Mouse (Mus musculus) layer of hippocampus, postnatal 36 days (tissue): Measurements from ENCODE around the gene Tnpo3. TPM values are rescaled to one million over a fixed set of nuclear protein-coding genes. Genes with fewer than 3 reads are reported as not detected.

Experiments
- DNase-seq, 2 experiments: peaks; one replicate each; pipeline ENCODE4 v3.0.0; 2022
- total RNA-seq, 2 experiments: library from RNA; stranded (reverse); gene quantifications; 2 replicates each; pipeline ENCODE4 v1.2.3; 2021

Tnpo3 gene
- total RNA-seq, 2 experiments from 2014 or later, result 72.3 to 73.1 TPM

DNA sequence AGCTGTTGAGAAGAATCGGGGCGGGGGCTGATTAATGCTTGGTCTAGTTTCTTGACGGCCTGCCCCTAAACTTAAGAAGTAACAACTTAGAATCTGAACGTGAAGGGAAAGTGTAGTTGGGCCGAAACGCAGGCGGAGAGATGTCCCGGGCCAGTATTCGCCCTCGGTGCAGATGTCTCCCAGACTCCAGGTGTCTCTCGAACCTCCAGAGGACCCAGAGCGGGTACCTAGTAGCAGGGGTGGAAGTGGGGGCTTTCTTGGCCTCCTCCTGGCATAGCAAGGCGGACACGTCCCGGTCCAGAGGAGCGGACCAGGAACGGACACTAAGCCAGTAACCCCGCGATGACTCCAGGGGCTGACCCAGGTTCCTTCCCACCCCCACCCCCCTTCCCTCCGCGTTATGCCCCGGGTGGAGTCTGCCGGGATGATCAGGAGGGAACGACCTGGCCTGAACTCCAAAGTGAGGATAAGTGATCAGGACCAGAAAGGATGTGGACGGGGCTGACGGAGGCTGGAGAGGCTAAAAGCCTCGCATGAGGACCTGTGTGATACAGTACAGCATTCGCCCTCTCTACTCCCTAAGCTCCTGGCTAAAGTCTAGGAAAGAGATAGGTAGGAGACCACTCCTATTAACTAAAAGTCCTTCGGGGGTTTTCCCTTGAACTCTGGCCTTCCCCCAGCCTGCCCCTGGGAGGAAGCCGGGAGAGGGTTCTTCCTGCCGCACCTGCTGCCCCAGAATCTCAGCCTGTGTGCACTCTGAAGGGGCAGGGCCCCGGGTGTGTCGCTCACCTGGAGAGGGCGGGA, 82.1 kb downstream of the Tnpo3 start:
- no peak for DNase-seq

DNA sequence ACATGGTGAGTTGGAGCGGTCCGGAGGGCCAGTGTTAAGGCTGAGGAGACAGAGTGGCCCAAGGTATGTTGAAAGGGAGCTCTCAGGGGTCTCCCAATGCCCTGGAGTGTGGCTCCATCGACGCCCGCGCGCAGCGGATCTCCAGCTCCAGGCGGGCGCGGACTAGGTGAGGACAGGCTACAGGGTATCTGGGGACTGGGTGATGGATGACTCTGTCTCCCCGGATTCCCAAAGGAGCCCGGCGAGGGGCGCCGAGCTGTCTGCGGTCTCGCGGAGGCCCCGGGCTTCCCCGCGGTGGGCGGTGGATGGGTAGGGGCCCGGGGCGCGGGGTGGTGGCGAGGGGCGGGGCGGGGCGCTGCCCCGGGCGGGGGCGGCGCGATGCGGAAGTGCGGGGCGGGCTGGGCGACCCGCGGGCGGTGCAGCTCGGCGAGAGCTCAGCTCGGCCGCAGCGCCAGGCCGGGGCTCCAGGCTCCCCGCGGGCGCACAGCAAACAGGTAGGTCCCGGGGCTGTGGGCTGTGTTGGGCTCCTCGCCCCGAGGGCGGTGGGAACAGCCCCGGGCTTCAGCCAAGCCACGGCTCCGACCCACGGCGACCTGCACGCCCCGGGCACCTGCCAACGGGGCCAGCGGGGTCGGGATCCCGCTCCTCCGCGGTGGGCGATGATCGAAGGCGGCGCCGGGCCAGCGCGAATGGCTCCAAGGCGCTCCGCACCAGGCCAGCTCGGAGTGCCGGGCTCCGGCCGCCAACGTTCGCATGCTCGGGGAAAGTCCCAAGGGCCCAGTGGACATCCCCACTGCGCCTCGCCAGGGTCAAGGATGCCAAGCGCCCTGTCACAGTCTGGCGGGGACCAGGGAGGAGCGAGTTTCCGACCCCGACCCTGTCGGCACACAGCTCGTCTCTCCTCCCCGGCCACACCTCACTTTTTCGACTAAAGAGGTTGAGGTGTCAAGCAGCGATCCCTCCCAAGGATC, 83.1 kb downstream of the Tnpo3 start, which contains the start of gene Irf5:
Irf5 (plus strand) TSS at position 345 of the 971 bp plus-strand sequence.
- DNase-seq, result no peak

DNA sequence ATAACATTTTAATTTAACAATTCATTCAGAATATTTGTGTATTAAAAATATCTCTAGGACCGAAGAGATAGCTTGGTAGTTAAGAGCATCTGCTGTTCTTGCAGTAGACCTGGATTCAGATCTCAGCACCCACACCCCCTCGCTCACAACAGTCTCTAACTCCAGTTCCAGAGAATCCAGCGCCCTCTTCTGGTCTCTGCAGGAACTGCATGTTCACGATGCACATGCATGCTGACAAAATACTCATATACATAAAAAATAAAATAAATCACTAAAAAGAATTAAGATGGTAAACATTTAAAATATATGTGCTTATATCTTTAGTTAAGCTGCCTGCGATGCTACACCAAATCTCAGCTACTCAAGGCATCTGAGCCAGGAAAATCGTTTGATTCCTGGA, 84.4 kb downstream of the Tnpo3 start:
- no peak for DNase-seq

DNA sequence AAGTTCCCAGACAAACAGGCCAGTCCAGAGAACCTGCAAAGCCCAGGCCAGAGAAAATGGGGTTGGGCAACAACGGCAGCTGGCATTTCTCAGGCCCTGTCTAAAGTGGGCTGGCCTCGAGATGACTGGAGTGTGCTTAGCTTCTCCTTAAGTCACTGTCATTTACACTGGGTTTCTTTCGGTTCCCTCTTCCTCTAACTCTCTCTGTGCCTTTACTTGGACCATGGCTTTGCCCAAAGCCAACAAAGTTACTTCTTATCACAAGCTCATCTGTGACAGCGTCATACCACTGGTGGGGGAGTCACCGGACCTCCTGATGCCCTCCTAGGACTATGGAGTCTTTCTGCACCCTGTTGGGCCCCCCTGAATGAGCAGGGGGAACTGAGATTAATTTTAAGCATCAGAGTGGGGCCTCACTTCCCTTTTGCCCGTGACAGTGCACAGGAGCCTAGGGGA, 85.6 kb downstream of the Tnpo3 start:
- DNase-seq, result no peak

DNA sequence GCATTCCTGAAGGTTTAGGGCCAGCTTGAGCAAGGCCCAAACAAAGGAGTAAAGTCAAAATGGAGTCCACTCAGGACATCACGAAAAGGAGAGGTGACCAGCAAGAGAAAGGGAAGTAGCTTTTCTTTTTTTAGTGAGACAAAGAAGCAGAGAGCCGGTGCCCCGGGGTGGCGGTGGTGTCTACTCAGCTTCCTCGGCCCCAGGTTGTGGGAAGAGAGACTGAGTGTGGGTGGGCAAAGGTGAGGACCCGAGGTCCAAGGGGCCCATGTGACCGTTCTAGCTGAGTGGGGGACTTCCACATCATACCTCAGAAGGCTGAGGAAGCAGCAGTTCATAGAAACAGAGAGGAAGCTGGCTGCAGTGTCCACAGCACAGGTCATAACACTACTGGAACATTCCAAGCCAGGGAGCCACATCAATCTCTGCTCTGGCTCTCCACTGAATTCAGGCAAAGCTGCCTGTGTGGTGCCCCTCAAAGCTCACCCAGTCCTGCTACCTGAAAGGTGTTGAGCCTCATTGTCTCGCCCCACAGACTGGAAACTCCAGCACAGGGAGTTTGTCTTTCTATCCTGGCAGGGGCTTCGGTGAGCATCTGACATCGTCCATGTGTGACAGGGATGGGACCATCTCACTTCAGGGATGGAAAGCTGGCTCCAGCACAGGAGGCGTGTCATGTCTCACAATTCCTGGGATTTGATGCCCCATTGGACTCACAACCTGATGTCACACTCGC, 86.2 kb downstream of the Tnpo3 start:
- DNase-seq, result no peak

DNA sequence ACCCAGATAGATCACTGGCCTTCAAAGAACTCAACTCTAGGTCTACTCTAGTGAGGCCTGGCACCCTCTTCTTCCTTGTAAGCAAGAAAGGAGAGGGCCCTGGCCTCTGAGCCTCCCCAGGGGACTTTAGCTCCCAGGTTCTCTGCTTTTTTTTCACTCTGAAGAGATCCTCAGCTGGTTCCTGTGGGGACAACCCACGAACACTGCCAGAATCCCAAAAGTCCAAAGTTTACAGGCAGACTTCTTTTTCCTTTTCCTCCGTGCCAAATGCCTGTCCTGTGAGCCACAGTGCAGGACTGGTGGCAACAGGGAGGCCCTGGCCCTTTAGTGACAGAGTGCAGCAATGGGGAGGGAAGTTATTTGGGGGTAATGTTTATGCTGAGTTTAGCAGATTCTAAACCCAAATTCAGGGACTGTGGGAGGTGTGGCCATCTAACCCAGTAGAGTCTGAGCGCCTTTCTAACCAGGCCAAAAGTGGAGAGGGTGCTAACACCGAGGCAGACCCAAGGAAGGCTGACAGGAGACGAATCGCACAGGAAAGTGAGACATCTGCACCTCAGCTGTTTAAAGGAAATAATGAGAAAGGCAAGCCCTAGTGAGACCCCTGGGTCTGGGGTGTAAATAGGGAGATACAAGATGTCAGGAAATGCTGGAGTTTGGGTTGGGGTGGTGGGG, 86.9 kb downstream of the Tnpo3 start:
- DNase-seq, result no peak

DNA sequence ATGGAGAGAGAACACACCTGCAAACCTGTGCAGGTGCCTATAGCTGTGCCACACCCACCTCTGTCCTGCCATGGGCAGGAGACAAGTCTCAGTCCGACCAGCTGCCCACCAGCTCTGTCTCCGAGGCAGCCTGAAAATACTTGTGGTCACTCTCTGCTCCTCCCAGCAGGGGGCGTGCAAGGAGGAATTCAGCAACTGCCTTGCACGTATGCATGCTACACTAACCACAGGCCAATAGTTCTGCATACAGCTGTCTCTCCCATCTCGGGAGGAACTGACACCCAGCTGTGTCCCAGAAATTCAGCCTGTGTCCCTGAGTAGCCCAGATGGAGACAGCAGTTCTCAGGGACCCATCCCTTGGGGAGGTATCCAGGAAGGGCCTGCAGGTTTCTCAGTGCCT, 92.5 kb downstream of the Tnpo3 start:
- DNase-seq, result peak; percentile 53 to 58

DNA sequence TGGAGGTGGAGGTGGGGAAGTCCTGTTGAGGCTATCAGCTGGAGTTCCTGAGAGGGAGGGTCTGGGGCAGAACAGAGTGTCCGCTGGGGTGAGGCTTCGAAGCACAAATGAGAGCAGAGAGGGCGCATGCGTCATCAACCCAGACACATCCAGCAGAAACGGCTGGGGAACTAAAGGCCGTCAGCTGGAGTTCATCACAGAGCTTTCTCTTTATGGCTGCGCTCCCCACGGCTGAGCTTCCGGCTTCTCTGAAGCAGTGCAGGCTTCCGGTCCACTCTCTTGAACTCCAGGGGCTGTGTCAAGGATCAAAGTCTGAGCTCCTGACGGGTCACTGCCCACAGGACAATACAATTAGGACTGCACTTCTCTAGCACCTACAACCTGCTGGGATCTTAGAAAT, 96.4 kb downstream of the Tnpo3 start:
- DNase-seq, result no peak

DNA sequence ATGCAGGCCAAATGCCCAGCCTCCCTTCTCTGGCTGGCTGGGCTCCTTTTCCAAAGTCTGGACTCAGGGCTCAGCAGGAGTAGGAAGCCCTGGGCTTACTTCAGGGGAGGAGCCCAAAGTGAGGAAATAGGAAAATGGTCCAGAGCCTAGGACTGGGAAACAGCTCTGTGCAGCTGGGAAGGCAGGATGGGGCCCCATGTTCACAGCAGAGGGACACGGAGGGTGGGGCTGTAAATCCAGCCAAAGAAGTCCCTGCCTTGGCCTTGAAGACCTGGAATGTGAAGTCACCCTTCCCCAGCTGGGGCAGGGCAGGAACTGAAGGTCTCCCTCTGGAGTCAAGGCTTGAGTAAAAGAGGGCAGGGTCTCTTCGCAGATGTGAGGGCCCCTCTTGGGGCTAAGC, 100.6 kb downstream of the Tnpo3 start:
- no peak for DNase-seq

DNA sequence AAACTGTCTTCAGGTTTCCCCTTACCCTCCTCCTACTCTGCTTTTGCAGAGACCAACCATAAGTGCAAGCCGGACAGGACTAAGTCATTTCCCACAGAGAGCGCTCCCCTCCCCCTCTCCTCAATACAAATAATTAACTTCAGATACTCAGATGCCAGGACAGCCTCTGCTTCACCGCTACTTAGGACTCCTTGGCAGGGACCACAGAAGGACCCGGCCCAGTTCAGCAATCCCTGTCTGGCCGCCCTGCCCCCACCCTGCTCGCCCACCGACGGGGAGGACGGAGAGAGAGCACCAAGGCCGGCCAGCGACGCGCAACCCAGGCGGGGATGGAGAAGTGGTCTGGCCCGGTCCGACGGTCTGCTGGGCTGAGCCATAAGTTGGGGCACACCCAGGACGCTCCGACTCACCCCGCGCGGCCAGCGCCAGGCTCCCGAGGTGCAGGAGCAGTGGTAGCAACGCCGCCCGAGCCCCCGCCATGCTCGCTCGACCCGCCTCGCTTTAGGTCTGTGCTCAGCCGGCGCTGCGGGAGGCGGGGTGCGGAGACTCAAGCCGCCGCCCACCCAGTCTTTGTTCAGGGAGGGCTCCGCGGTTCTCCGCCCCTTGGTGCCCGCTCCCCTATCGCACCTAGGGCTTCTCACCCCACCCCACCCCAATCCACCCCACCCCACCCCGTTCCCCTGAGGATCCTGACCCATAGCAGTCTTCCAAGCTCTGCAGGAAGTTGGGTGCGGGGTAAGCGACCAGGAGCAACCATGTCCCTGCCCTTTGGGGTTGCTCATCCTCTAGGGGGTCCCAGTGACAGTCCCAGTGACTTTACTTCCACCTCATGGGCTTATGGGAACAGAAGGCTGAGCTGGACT, 102.0 kb downstream of the Tnpo3 start, which contains the start of gene Kcp:
Kcp (minus strand) TSS at position 506 of the 863 bp plus-strand sequence.
- DNase-seq, result no peak

DNA sequence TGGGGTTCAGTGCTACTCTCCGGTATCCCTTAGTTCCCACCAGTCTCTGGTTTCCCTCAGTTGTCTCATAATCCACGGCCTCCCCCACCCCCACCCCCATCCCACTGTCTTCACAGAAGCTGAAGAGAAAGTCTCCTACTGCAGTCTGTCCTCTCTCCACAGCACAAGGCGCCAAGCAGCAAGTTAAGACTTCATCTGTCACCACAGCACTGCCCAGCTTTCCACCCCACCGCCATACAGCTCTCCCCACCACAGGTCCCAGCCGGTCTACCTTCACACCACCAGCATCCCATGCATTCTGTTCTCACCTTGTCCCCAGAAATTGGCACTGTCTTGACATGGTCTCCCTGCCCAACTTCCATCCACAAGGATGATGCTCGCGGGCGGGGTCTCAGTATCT, 102.9 kb downstream of the Tnpo3 start:
- DNase-seq, result no peak

DNA sequence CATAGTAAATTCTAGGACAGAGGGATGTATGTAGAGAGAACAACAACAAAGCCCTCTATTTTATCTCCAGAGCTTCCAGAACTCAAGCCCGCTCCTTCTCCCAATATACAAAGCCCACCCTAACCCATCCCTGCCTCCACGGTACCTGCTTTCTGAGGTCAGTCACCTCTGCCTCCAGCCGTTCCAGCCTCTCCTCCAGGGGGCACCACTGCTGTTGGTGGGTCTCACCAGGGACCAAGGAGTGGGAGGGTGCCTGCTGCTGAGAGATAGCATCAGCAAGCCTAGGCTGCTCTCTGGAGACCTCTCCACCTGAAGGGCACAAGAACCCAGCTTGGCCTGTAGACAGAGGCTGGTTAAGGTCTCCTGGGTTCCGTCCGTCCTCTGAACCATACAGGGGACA, 104.2 kb downstream of the Tnpo3 start:
- DNase-seq, result no peak

DNA sequence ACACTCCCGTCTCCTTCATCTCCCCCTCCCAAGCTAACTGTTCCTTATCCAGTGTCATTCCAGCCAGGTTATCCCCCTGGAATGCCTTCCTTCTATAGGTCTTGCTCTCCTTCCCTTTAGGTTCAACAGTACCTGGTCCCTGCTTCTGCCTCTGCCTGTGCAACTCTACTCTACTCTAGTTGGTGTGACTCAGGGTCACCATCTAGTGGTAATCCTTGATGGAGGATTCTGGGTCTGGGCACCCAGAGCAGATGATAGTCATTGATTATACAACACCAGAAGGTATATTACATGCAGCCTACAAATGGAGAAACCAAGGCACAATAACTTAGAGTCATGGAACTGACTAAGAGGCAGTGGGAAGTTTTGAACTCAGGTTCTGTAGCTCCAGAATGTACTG, 108.1 kb downstream of the Tnpo3 start:
- no peak for DNase-seq

DNA sequence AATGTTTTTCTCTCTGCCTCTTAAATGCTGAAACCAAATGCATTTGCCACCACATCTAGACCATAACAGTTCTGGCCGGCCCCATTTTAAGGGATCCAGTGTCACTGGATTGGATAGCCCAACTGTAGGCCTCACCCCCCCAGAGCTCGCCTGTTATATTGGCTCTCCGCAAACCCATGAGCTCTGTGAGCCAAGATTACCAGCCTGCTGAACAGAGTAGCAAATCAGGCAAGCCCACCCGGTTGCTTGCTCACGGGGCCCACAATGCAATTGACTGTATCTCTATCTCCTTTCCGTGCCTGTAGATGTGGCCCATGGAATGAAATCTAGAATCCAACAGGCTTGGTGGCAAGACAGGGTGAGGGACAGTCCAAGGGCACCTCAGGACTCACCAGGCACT, 108.9 kb downstream of the Tnpo3 start:
- DNase-seq, result no peak

DNA sequence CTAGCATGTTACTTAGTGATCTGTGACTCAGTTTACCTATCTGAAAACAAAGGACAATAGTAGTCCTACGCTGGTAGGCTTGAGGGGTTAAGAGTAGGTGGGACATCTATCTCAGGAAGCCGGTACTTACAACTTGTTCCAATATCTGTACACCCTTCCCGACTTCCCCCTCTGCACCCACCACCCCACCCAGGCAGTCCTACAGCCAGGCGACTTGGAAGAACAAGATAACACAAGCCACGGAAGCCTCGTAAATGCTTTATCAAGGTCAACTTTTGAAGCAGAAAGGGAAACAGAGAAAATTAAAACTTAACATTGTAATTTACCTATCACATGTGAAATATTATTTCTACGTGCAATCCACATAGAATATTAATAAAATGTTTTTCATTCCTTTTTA, 109.5 kb downstream of the Tnpo3 start:
- DNase-seq, result no peak

DNA sequence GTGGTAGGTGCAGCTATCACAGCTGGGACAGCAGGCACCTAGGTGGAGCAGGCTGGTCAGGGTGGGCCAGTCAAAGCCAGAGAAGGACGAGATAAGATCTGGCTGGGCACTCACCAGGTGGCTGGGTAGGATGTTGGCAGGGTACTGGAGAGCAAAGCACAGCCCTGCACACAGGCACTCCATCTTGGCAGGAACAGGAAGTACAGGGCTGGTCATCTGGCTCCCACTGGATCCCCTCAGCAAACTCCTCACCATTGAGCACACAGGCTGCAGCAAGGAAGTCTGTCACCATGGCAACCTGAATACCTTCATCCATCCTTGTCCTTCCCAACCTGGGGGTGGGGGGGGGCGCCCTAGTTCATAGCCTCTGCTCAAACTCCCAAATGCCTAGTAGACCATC, 111.9 kb downstream of the Tnpo3 start:
- no peak for DNase-seq

DNA sequence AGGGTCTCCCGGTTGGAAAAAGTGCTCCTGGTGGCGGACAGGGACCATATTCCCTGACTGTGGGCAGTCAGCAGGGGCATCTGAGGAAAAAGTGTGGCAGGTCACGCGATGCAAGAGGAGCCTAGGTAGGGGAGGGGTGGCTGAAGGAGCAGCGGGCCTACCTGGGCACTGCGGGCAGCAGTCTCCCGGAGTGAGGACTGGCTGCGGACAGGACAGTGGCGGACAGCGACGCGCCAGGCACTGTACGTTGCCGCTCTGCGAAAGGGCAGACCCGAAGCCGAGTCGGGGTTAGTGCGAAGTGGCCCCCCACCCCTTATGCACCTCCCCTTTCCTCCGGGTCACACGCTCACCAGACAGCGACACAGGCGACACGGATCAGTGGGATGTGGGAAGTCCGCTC, 113.4 kb downstream of the Tnpo3 start:
- DNase-seq, result no peak

DNA sequence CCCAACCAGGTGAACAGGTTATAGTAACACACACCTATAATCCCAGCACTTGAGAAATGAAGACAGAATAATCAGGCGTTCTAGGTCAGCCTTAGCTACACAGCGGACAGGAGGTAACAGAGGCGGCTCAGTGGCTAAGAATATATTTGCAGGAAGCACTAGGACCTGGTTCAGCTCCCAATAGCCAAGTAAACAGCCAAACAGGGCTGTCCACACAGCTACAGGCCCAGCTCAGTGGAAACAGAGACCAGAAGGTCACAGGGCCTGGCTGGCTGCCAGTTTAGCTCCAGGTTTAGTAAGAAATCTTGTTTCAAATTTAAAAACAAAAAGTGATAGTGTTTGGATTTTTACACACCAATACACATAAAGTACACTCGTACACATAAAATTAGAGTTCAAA, 115.6 kb downstream of the Tnpo3 start:
- no peak for DNase-seq
